Mouse (Mus musculus) frontal cortex, postnatal 10 days (tissue): Measurements from ENCODE around the gene Jazf1.

Source experiments
- DNase-seq, 2 experiments: peaks; one replicate each; pipeline ENCODE4 v3.0.0; 2022; ENCODE audit warnings: low spot score in 2 of 2, mixed read lengths in 1 of 2

Gene Jazf1

GRCm38 (mm10) chr6:52796035-52796598 lies 272.3 kb downstream of the Jazf1 start:
- peak in 1 of 2 experiments; percentile 34 for DNase-seq

- DNase-seq, result no peak
Measured at GRCm38 (mm10) chr6:52795029-52795841, 273.2 kb downstream of the Jazf1 start.

GRCm38 (mm10) chr6:52792455-52792854 lies 276.0 kb downstream of the Jazf1 start:
- no peak for DNase-seq

- DNase-seq, result no peak
Measured at GRCm38 (mm10) chr6:52790781-52791180, 277.6 kb downstream of the Jazf1 start.

- no peak for DNase-seq
Measured at GRCm38 (mm10) chr6:52790316-52790715, 278.1 kb downstream of the Jazf1 start.

- DNase-seq, result no peak
Measured at GRCm38 (mm10) chr6:52779546-52779945, 288.9 kb downstream of the Jazf1 start.

GRCm38 (mm10) chr6:52778523-52778922 lies 289.9 kb downstream of the Jazf1 start:
- DNase-seq, result no peak

- no peak for DNase-seq
Measured at GRCm38 (mm10) chr6:52777034-52777433, 291.4 kb downstream of the Jazf1 start.

GRCm38 (mm10) chr6:52775956-52776355 lies 292.5 kb downstream of the Jazf1 start:
- no peak for DNase-seq

- DNase-seq, result no peak
Measured at GRCm38 (mm10) chr6:52775350-52775749, 293.1 kb downstream of the Jazf1 start.

GRCm38 (mm10) chr6:52773132-52773531 lies 295.3 kb downstream of the Jazf1 start:
- no peak for DNase-seq

- DNase-seq, result no peak
Measured at GRCm38 (mm10) chr6:52770789-52771188, 297.6 kb downstream of the Jazf1 start.

GRCm38 (mm10) chr6:52765206-52765605 lies 303.2 kb downstream of the Jazf1 start:
- no peak for DNase-seq

- DNase-seq, result no peak
Measured at GRCm38 (mm10) chr6:52752832-52753231, 315.6 kb downstream of the Jazf1 start.

GRCm38 (mm10) chr6:52734630-52735029 lies 333.8 kb downstream of the Jazf1 start:
- DNase-seq, result no peak

GRCm38 (mm10) chr6:52730338-52730737 lies 338.1 kb downstream of the Jazf1 start:
- DNase-seq, result no peak

- peak; percentile 8 to 56 for DNase-seq
Measured at GRCm38 (mm10) chr6:52724805-52725439, 343.5 kb downstream of the Jazf1 start.
